Mouse (Mus musculus): ENCODE measurements at regions not wholly inside any gene's neighbourhood (a gene's known extent, or its start where the extent isn't known, plus 50 kb on each side); places are given as distances from the start of the nearest gene placed in this dataset.
A peak's percentile ranks its signal among the peaks of the same experiment; 100 is the strongest.

DNA sequence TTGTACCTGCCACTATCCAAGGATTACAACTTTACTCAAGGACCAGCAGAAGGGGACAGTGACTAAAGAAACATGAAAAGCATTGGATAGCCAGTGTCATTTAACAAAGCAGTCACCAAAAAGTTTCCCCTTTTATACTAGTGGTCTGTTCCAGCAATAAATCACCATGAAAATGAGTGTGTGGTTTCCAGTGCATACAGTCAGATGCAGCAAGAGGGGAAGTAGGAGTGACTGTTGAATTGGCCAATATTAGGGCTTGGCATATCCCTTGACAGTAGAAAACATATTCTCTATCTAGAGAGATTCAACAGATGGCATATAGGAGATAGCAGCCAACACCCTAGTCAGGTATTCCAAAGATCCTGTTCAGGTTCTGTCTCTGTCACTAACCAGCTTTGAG, 259.8 kb upstream of the H2al1a start:
- Histone ChIP-seq H3K79me2 (replicated peaks; ENCODE audit: control insufficient read depth, insufficient read depth, low read length) (no peaks in the 10 kb centered on the region), H3K36me3 (ENCODE audit: control insufficient read depth, insufficient read depth, low read length) (no peaks in the 10 kb centered on the region), H3K4me1 (ENCODE audit: control insufficient read depth, insufficient read depth, low read length) (no peaks in the 10 kb centered on the region), H3K4me3 (no peak overlapping the region), H3K9ac (ENCODE audit: low read depth, low read length) (no peak overlapping the region), H3K27ac (no peak overlapping the region), H3K27me3 (ENCODE audit: control insufficient read depth, insufficient read depth, low read length) (no peaks in the 10 kb centered on the region)
- DNase-seq, result no peak
- intact Hi-C loops (cut with DNase I), result no loop called here
- TF ChIP-seq POLR2A (IDR thresholded peaks at IDR 0.05; ENCODE audit: insufficient read depth, low read depth, low read length) (no peak), CTCF (IDR thresholded peaks at IDR 0.05) (no peak), EP300 (IDR thresholded peaks at IDR 0.05; ENCODE audit: insufficient read depth, low read depth, low read length) (no peak)

DNA sequence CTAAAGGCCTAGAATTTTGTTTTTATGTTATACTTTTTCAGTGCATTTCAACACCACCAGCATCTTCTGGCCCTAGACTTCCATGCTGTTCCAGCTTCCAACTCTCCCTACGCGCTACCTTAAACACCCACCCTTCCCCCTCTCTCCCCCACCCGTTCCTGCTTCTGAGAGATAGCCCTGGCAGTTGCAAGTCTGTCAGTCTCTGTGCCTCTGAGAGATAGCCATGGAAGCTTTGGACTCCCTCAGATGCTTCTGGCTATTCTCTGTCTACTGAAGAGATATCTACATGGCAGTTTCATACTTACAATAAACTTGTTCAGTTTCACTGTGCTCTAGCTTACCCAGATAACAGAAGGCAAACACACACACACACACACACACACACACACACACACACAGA, 252.3 kb upstream of the H2al1a start:
- H3K27ac ChIP-seq, result no peak overlapping the region
- H3K27me3 ChIP-seq (ENCODE audit: control insufficient read depth, insufficient read depth, low read length), result no peaks in the 10 kb centered on the region
- DNase-seq, result no peak
- no peaks in the 10 kb centered on the region for H3K36me3 ChIP-seq (ENCODE audit: control insufficient read depth, insufficient read depth, low read length)
- no peak for TF ChIP-seq EP300 (IDR thresholded peaks at IDR 0.05; ENCODE audit: insufficient read depth, low read depth, low read length)
- no peak for TF ChIP-seq CTCF (IDR thresholded peaks at IDR 0.05)
- no peak for TF ChIP-seq POLR2A (IDR thresholded peaks at IDR 0.05; ENCODE audit: insufficient read depth, low read depth, low read length)
- H3K9ac ChIP-seq (ENCODE audit: low read depth, low read length), result no peak overlapping the region
- no peak overlapping the region for H3K4me3 ChIP-seq
- no peaks in the 10 kb centered on the region for H3K79me2 ChIP-seq (replicated peaks; ENCODE audit: control insufficient read depth, insufficient read depth, low read length)
- no peaks in the 10 kb centered on the region for H3K4me1 ChIP-seq (ENCODE audit: control insufficient read depth, insufficient read depth, low read length)
- 74% methylated on average over 3 of the region's 3 CpGs for WGBS
- intact Hi-C loops (cut with DNase I), result no loop called here

DNA sequence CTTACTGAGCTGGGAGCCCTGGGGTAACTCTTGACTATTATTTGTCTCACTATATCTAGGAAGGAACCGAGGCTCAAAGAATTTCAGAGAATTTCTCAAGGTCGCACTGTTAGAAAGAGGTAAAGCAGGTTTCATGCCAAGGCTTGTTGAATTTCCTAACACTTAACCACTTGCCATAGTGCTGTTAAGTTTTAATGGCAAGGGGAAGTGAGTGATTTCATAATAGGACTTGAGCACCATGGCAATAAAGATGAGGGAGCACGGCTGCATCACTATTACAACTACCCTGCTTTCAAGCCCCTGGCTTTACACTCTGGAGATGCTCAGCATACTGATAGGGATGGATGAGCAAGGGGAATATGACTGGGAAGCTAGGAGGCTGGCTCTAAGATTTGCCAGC, 216.9 kb upstream of the H2al1a start:
- H3K9ac ChIP-seq (ENCODE audit: low read depth, low read length), result no peak overlapping the region
- TF ChIP-seq CTCF (IDR thresholded peaks at IDR 0.05) (no peak), POLR2A (IDR thresholded peaks at IDR 0.05; ENCODE audit: insufficient read depth, low read depth, low read length) (no peak)
- H3K36me3 ChIP-seq (ENCODE audit: control insufficient read depth, insufficient read depth, low read length), result no peaks in the 10 kb centered on the region
- H3K79me2 ChIP-seq (replicated peaks; ENCODE audit: control insufficient read depth, insufficient read depth, low read length), result no peaks in the 10 kb centered on the region
- intact Hi-C loops (cut with DNase I), result no loop called here
- no peak overlapping the region for H3K27ac ChIP-seq
- no peaks in the 10 kb centered on the region for H3K27me3 ChIP-seq (ENCODE audit: control insufficient read depth, insufficient read depth, low read length)
- WGBS, result 78% methylated on average over 3 of the region's 3 CpGs
- H3K4me1 ChIP-seq (ENCODE audit: control insufficient read depth, insufficient read depth, low read length), result no peaks in the 10 kb centered on the region
- no peak overlapping the region for H3K4me3 ChIP-seq
- DNase-seq, result no peak

DNA sequence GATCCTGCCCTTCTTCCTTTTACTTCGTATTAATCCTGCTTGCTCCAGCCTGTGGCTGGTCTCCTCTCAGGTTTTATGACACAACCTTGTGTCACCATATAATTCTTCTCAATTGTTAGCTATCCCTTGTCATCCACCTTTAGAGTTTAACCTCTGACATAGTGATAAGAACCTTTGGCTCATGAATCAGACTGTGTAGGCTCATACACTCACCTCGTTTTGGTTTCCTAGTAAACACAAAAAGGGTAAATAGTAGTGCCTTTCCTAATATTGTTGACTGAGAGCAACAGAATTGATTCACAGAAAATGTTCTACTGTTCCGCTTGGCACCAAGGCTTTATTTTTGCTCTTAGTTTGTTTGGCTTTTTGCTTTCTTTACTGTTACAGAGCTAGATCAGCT, 216.2 kb upstream of the H2al1a start:
- no peak overlapping the region for H3K4me3 ChIP-seq
- no peaks in the 10 kb centered on the region for H3K27me3 ChIP-seq (ENCODE audit: control insufficient read depth, insufficient read depth, low read length)
- no peaks in the 10 kb centered on the region for H3K79me2 ChIP-seq (replicated peaks; ENCODE audit: control insufficient read depth, insufficient read depth, low read length)
- TF ChIP-seq EP300 (IDR thresholded peaks at IDR 0.05; ENCODE audit: insufficient read depth, low read depth, low read length) (no peak), POLR2A (IDR thresholded peaks at IDR 0.05; ENCODE audit: insufficient read depth, low read depth, low read length) (no peak), CTCF (IDR thresholded peaks at IDR 0.05) (no peak)
- WGBS, result 71% methylated on average over 3 of the region's 3 CpGs
- no peak overlapping the region for H3K27ac ChIP-seq
- intact Hi-C loops (cut with DNase I), result no loop called here
- no peaks in the 10 kb centered on the region for H3K4me1 ChIP-seq (ENCODE audit: control insufficient read depth, insufficient read depth, low read length)
- DNase-seq, result no peak
- H3K9ac ChIP-seq (ENCODE audit: low read depth, low read length), result no peak overlapping the region
- H3K36me3 ChIP-seq (ENCODE audit: control insufficient read depth, insufficient read depth, low read length), result no peaks in the 10 kb centered on the region

DNA sequence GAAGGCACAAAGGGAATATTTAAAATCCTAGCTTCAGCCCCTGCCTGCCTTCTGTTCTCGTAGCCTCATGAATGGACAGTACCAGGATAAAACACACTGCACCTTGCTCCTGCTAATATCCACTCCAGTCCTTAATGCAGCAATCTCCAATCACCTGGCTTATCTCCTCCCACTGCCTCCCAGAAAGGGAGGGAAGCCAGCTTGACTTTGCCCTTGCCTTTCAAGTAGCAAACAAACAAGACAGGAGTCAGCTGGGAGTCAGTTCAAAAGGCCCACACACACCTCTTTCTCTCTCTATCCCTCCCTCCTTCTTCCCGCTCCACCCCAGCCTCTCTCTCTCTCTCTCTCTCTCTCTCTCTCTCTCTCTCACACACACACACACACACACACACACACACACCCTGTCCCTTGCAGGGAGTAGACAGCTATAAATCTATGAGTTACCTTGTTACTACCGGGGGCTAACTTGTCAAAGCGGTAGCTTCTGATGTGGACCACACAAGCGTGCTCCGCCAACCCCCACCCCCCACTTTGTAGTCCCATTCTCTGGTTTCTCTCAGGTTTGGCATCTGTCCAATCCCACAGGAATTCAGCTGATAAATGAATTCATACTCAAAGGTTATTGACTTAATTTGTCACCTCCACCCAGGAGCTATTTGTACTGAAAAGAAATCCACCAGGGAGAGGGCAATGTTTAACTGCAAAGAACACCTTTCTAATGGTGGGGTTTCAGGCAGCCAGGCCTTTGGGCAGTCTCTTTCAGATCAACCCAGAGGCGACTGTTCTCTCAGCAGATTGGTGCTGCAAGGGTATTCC, 212.6 kb upstream of the H2al1a start:
- intact Hi-C loops (cut with DNase I), result no loop called here
- no peaks in the 10 kb centered on the region for H3K27me3 ChIP-seq (ENCODE audit: control insufficient read depth, insufficient read depth, low read length)
- WGBS, result 83% methylated on average over 6 of the region's 7 CpGs
- TF ChIP-seq POLR2A (IDR thresholded peaks at IDR 0.05; ENCODE audit: insufficient read depth, low read depth, low read length) (no peak), CTCF (IDR thresholded peaks at IDR 0.05) (no peak), EP300 (IDR thresholded peaks at IDR 0.05; ENCODE audit: insufficient read depth, low read depth, low read length) (no peak)
- H3K79me2 ChIP-seq (replicated peaks; ENCODE audit: control insufficient read depth, insufficient read depth, low read length), result no peaks in the 10 kb centered on the region
- H3K36me3 ChIP-seq (ENCODE audit: control insufficient read depth, insufficient read depth, low read length), result no peaks in the 10 kb centered on the region
- H3K9ac ChIP-seq (ENCODE audit: low read depth, low read length), result no peak overlapping the region
- H3K4me3 ChIP-seq, result no peak overlapping the region
- H3K27ac ChIP-seq, result no peak overlapping the region
- H3K4me1 ChIP-seq (ENCODE audit: control insufficient read depth, insufficient read depth, low read length), result no peaks in the 10 kb centered on the region
- no peak for DNase-seq

DNA sequence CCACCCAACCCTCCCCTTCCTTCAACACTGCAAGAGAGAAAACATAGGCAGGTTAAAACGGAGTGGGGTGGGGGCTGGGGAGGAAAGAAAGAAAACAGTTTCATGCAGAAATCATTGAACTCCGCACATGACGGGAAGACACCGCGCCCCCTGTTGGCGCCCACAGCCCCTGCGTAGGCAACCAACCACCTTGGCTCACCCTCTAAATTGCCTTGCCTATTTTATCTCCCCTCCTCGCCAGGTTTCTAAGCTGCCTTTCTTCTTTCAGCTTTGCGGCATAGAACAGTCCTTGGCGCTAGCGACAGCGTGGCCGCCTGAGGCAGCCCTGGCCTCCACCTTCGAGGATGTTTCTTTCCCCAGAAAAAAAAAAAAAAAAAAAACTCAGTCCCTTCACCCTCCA, 211.1 kb upstream of the H2al1a start:
- H3K9ac ChIP-seq (ENCODE audit: low read depth, low read length), result no peak overlapping the region
- peak; percentile 28 to 38 for DNase-seq
- H3K4me3 ChIP-seq, result no peak overlapping the region
- TF ChIP-seq POLR2A (IDR thresholded peaks at IDR 0.05; ENCODE audit: insufficient read depth, low read depth, low read length) (no peak), CTCF (IDR thresholded peaks at IDR 0.05) (peak; percentile 65)
- WGBS, result 22% methylated on average over 14 of the region's 14 CpGs
- H3K27me3 ChIP-seq (ENCODE audit: control insufficient read depth, insufficient read depth, low read length), result no peaks in the 10 kb centered on the region
- no peaks in the 10 kb centered on the region for H3K4me1 ChIP-seq (ENCODE audit: control insufficient read depth, insufficient read depth, low read length)
- intact Hi-C loops (cut with DNase I), result no loop called here
- H3K36me3 ChIP-seq (ENCODE audit: control insufficient read depth, insufficient read depth, low read length), result no peaks in the 10 kb centered on the region
- H3K27ac ChIP-seq, result no peak overlapping the region
- H3K79me2 ChIP-seq (replicated peaks; ENCODE audit: control insufficient read depth, insufficient read depth, low read length), result no peaks in the 10 kb centered on the region

Measured in heart, adult 2 months (tissue).